Mouse (Mus musculus): ENCODE measurements around the gene Gng7.

Gene Gng7

GRCm38 (mm10) chr10:80966296-80966695, 48.4 kb downstream of the Gng7 start:
- peak; percentile 66 for DNase-seq

GRCm38 (mm10) chr10:80963031-80963975, 51.4 kb downstream of the Gng7 start:
- DNase-seq = peak; percentile 90

- no peak for DNase-seq
These were observed 52.2 kb downstream of the Gng7 start for GRCm38 (mm10) chr10:80962585-80962984.

GRCm38 (mm10) chr10:80962051-80962472, 52.7 kb downstream of the Gng7 start:
- peak; percentile 74 for DNase-seq

GRCm38 (mm10) chr10:80960551-80961508, 53.9 kb downstream of the Gng7 start:
- DNase-seq = peak; percentile 81

- no peak for DNase-seq
These were observed 55.6 kb downstream of the Gng7 start for GRCm38 (mm10) chr10:80958979-80959637.

GRCm38 (mm10) chr10:80957791-80958190, 57.0 kb downstream of the Gng7 start:
- no peak for DNase-seq

- no peak for DNase-seq
These were observed 57.8 kb downstream of the Gng7 start for GRCm38 (mm10) chr10:80956901-80957300.

GRCm38 (mm10) chr10:80956385-80956784, 58.4 kb downstream of the Gng7 start:
- DNase-seq = no peak

GRCm38 (mm10) chr10:80955536-80955935, 59.2 kb downstream of the Gng7 start:
- peak; percentile 79 for DNase-seq

- no peak for DNase-seq
These were observed 59.9 kb downstream of the Gng7 start for GRCm38 (mm10) chr10:80954843-80955242.

- no peak for DNase-seq
These were observed 60.3 kb downstream of the Gng7 start for GRCm38 (mm10) chr10:80954415-80954814.

- no peak for DNase-seq
These were observed 62.3 kb downstream of the Gng7 start for GRCm38 (mm10) chr10:80952449-80952848.

- DNase-seq = no peak
These were observed 62.9 kb downstream of the Gng7 start for GRCm38 (mm10) chr10:80951761-80952390.

GRCm38 (mm10) chr10:80950314-80950713, 64.4 kb downstream of the Gng7 start:
- no peak for DNase-seq

- no peak for DNase-seq
These were observed 65.7 kb downstream of the Gng7 start for GRCm38 (mm10) chr10:80949081-80949480.

- no peak for DNase-seq
These were observed 66.2 kb downstream of the Gng7 start for GRCm38 (mm10) chr10:80948570-80948969.

GRCm38 (mm10) chr10:80947802-80948201, 66.9 kb downstream of the Gng7 start:
- no peak for DNase-seq

GRCm38 (mm10) chr10:80946684-80947437, 67.9 kb downstream of the Gng7 start:
- DNase-seq = no peak

GRCm38 (mm10) chr10:80944231-80944630, 70.5 kb downstream of the Gng7 start:
- no peak for DNase-seq

- DNase-seq = no peak
These were observed 71.0 kb downstream of the Gng7 start for GRCm38 (mm10) chr10:80943701-80944100.

GRCm38 (mm10) chr10:80942919-80943318, 71.8 kb downstream of the Gng7 start:
- no peak for DNase-seq

All from lung, postnatal 14 days (tissue).